In genomic region chr13:55544792-55545191, GRCm38 (mm10) we compare ENCODE assay signal across 27 mouse cellular contexts. TPM values are rescaled to one million over a fixed set of nuclear protein-coding genes. Genes with fewer than 3 reads are reported as not detected.
A peak's percentile ranks its signal among the peaks of the same experiment; 100 is the strongest.
DNase-seq lines count a peak whose midpoint lies in the region; ATAC-seq and TF ChIP-seq lines count a peak whose summit lies in the region.
"Had no signal": no experiment of that assay in that cellular context is flagged by ENCODE, and none has a peak within 500 bp of the region (broad histone marks: within the 10 kb centered on the region; RNA-seq: fewer than 3 reads in every experiment).

No protein-coding gene starts in this region.

- no peak overlapping the region for H3K27ac ChIP-seq in MEL (ENCODE audit: control insufficient read depth, low read depth, low read length)
- H3K27ac ChIP-seq in liver, embryonic 12.5 days: peak overlapping the region; percentile 34
- no peak overlapping the region for H3K27ac ChIP-seq in liver, postnatal 0 days (ENCODE audit: low read depth)
- H3K27ac ChIP-seq: forebrain, embryonic 10.5 days; forebrain, embryonic 15.5 days; heart, embryonic 13.5 days; hindbrain, embryonic 14.5 days; layer of hippocampus, adult 2 months; left cerebral cortex, adult 2 months; limb, embryonic 12.5 days had no signal

- H3K4me3 ChIP-seq in MEL (ENCODE audit: control insufficient read depth in 1 of 2, insufficient read depth in 1 of 2, low read depth in 2 of 2, low read length in 2 of 2): no peak overlapping the region
- no peak overlapping the region for H3K4me3 ChIP-seq in liver, embryonic 12.5 days
- H3K4me3 ChIP-seq in liver, postnatal 0 days (ENCODE audit: low read depth, low read length): no peak overlapping the region
- H3K4me3 ChIP-seq: forebrain, embryonic 10.5 days; forebrain, embryonic 15.5 days; heart, embryonic 13.5 days; layer of hippocampus, adult 2 months; left cerebral cortex, adult 2 months; limb, embryonic 12.5 days had no signal

- no peaks in the 10 kb centered on the region for H3K9me3 ChIP-seq in MEL (replicated peaks; ENCODE audit: insufficient read depth, low read length)
- H3K9me3 ChIP-seq in liver, embryonic 12.5 days (replicated peaks): no peaks in the 10 kb centered on the region
- H3K9me3 ChIP-seq in liver, postnatal 0 days (ENCODE audit: low read length): no peaks in the 10 kb centered on the region
- H3K9me3 ChIP-seq: forebrain, embryonic 10.5 days; forebrain, embryonic 15.5 days; heart, embryonic 13.5 days; limb, embryonic 12.5 days had no signal

- no peak for TF ChIP-seq POLR2A in MEL (IDR thresholded peaks at IDR 0.05; ENCODE audit: control insufficient read depth in 1 of 2, insufficient read depth in 1 of 2, low read depth in 1 of 2, low read length in 2 of 2, poor library complexity in 1 of 2)

- peaks cover 0 to 2% of the 10 kb centered on the region in 2 experiments; a peak in 1 of 4 replicates for H3K36me3 ChIP-seq in MEL (ENCODE audit: control insufficient read depth in 1 of 2, insufficient read depth in 2 of 2, low read length in 2 of 2)
- H3K36me3 ChIP-seq in liver, embryonic 12.5 days: peaks cover 96% of the 10 kb centered on the region
- peaks cover 62% of the 10 kb centered on the region for H3K36me3 ChIP-seq in liver, postnatal 0 days (replicated peaks; ENCODE audit: insufficient read depth, low read length)

- no peaks in the 10 kb centered on the region for H3K79me2 ChIP-seq in MEL (ENCODE audit: control insufficient read depth, insufficient read depth, low read length, poor library complexity)

- no peak for TF ChIP-seq RAD21 in MEL (IDR thresholded peaks at IDR 0.05; ENCODE audit: low read depth, low read length)

- peak overlapping the region; percentile 27 for H3K4me2 ChIP-seq in liver, embryonic 12.5 days
- no peak overlapping the region for H3K4me2 ChIP-seq in liver, postnatal 0 days (ENCODE audit: low read depth, low read length)
- H3K4me2 ChIP-seq: forebrain, embryonic 15.5 days; heart, embryonic 13.5 days; hindbrain, embryonic 14.5 days; limb, embryonic 12.5 days; midbrain, embryonic 11.5 days had no signal

- ATAC-seq in liver, embryonic 12.5 days: peak; percentile 93
- peak; percentile 85 for ATAC-seq in liver, postnatal 0 days
- ATAC-seq: forebrain, embryonic 15.5 days; intestine, postnatal 0 days; lung, postnatal 0 days; midbrain, embryonic 16.5 days had no signal

- DNase-seq in MEL (ENCODE audit: low read depth, low spot score): no peak
- DNase-seq in c-Kit-positive CD71-positive TER-119-positive erythroid progenitor cells, embryonic 14.5 days (ENCODE audit: low spot score): peak; percentile 56
- DNase-seq in liver, postnatal 0 days: no peak
- DNase-seq in cerebellum, postnatal 10 days: no peak
- no peak for DNase-seq in cerebellum, postnatal 36 days
- no peak for DNase-seq in kidney, adult 11 months
- DNase-seq: cerebellum, adult 11-12 months; cerebellum, postnatal 14 days; gastrocnemius, postnatal 36 days; heart, postnatal 10 days; kidney, postnatal 14 days; lung, adult 18-20 months; lung, postnatal 4 days; spleen, adult 18-20 months; thymus, postnatal 4 days had no signal

- no peaks in the 10 kb centered on the region for H3K27me3 ChIP-seq in MEL (ENCODE audit: control insufficient read depth in 1 of 2, insufficient read depth in 2 of 2, low read length in 2 of 2)
- no peaks in the 10 kb centered on the region for H3K27me3 ChIP-seq in liver, embryonic 12.5 days (replicated peaks)
- no peaks in the 10 kb centered on the region for H3K27me3 ChIP-seq in liver, postnatal 0 days (ENCODE audit: insufficient read depth, low read length)
- H3K27me3 ChIP-seq: forebrain, embryonic 15.5 days; heart, embryonic 13.5 days; limb, embryonic 12.5 days had no signal

- H3K4me1 ChIP-seq in MEL (ENCODE audit: control insufficient read depth in 1 of 2, insufficient read depth in 2 of 2, low read length in 2 of 2): no peaks in the 10 kb centered on the region
- H3K4me1 ChIP-seq in liver, embryonic 12.5 days: peaks cover 34% of the 10 kb centered on the region
- H3K4me1 ChIP-seq in liver, postnatal 0 days (ENCODE audit: insufficient read depth): no peaks in the 10 kb centered on the region
- H3K4me1 ChIP-seq: forebrain, embryonic 10.5 days; forebrain, embryonic 15.5 days; heart, embryonic 13.5 days; limb, embryonic 12.5 days had no signal

- TF ChIP-seq CTCF in MEL (IDR thresholded peaks at IDR 0.05 in 2 of 3, conservative IDR thresholded peaks at IDR 0.05 in 1 of 3; ENCODE audit: control insufficient read depth in 1 of 3, insufficient read depth in 1 of 3, low read depth in 2 of 3, low read length in 3 of 3, poor library complexity in 1 of 3, severe bottlenecking in 1 of 3): no peak
- no peak for TF ChIP-seq CTCF in liver, postnatal 0 days (IDR thresholded peaks at IDR 0.05; ENCODE audit: low read depth)

- WGBS in liver, embryonic 12.5 days (ENCODE audit: insufficient replicate concordance): 34% methylated on average over 6 of the region's 6 CpGs
- 63% methylated on average over 6 of the region's 6 CpGs for WGBS in liver, postnatal 0 days (ENCODE audit: insufficient replicate concordance)

- no peak for TF ChIP-seq EP300 in MEL (IDR thresholded peaks at IDR 0.05; ENCODE audit: low read depth in 1 of 2, low read length in 2 of 2)
- TF ChIP-seq EP300 in liver, postnatal 0 days (IDR thresholded peaks at IDR 0.05; ENCODE audit: low read depth): no peak

- H3K9ac ChIP-seq in MEL (ENCODE audit: control insufficient read depth, low read depth, low read length, poor library complexity, severe bottlenecking): no peak overlapping the region
- H3K9ac ChIP-seq in liver, embryonic 12.5 days: no peak overlapping the region
- no peak overlapping the region for H3K9ac ChIP-seq in liver, postnatal 0 days (replicated peaks)
- H3K9ac ChIP-seq: forebrain, embryonic 15.5 days; heart, embryonic 13.5 days; hindbrain, embryonic 14.5 days; limb, embryonic 12.5 days had no signal

TF ChIP-seq in MEL, 35 proteins besides CTCF, POLR2A, EP300 and RAD21:
- TF ChIP-seq SMC3 (IDR thresholded peaks at IDR 0.05; ENCODE audit: low read depth, low read length): no peak
- TF ChIP-seq NRF1 (IDR thresholded peaks at IDR 0.05; ENCODE audit: insufficient read depth, low read depth, low read length, poor library complexity, severe bottlenecking): no peak
- peak; percentile 70 for TF ChIP-seq TAL1 (IDR thresholded peaks at IDR 0.05; ENCODE audit: low read length)

RNA-seq across cellular contexts. Expression of gene Ddx41, which starts 8.3 kb away (rescaled TPM):
- 58.5 and 61.6 TPM in 2 replicates for total RNA-seq in MEL (2012; rRNA removed)
- 10 to 100 TPM in 1 of 2 experiments, not detected in 1; 88.8 TPM for polyA plus RNA-seq in MEL (2012; ENCODE audit: insufficient read depth in 1 of 2, insufficient read length in 2 of 2, low read depth in 1 of 2, low replicate concordance in 2 of 2, missing spikeins in 1 of 2)
- 40.2 and 42.0 TPM in 2 replicates for polyA plus RNA-seq in liver, embryonic 12.5 days (2016; fragmentation: Nextera tagmentation; extraction: Ambion mirVana)
- 17.0 and 17.2 TPM in 2 replicates for polyA plus RNA-seq in liver, postnatal 0 days (2015; fragmentation: Nextera tagmentation; extraction: Ambion mirVana)

RNA-seq across cellular contexts. Expression of gene Dok3, which starts 15.7 kb away (rescaled TPM):
- 1.4 and 1.6 TPM in 2 replicates for total RNA-seq in MEL (2012; rRNA removed)
- 1 to 10 TPM in 1 of 2 experiments, not detected in 1; 4.3 TPM for polyA plus RNA-seq in MEL (2012; ENCODE audit: insufficient read depth in 1 of 2, insufficient read length in 2 of 2, low read depth in 1 of 2, low replicate concordance in 2 of 2, missing spikeins in 1 of 2)
- polyA plus RNA-seq in liver, embryonic 12.5 days (2016; fragmentation: Nextera tagmentation; extraction: Ambion mirVana): 3.4 and 4.4 TPM in 2 replicates
- 18.1 and 20.2 TPM in 2 replicates for polyA plus RNA-seq in liver, postnatal 0 days (2015; fragmentation: Nextera tagmentation; extraction: Ambion mirVana)

RNA-seq across cellular contexts. Expression of gene Fam193b, which starts 26.1 kb away (rescaled TPM):
- total RNA-seq in MEL (2012; rRNA removed): 11.7 and 11.9 TPM in 2 replicates
- 10 to 100 TPM in 1 of 2 experiments, not detected in 1; 38.7 TPM for polyA plus RNA-seq in MEL (2012; ENCODE audit: insufficient read depth in 1 of 2, insufficient read length in 2 of 2, low read depth in 1 of 2, low replicate concordance in 2 of 2, missing spikeins in 1 of 2)
- polyA plus RNA-seq in liver, embryonic 12.5 days (2016; fragmentation: Nextera tagmentation; extraction: Ambion mirVana): 15.9 and 17.5 TPM in 2 replicates
- polyA plus RNA-seq in liver, postnatal 0 days (2015; fragmentation: Nextera tagmentation; extraction: Ambion mirVana): 5.0 and 5.3 TPM in 2 replicates

RNA-seq across cellular contexts. Expression of gene Tmed9, which starts 28.7 kb away (rescaled TPM):
- 185 and 222 TPM in 2 replicates for total RNA-seq in MEL (2012; rRNA removed)
- 100 to 1,000 TPM in 1 of 2 experiments, not detected in 1; 218 TPM for polyA plus RNA-seq in MEL (2012; ENCODE audit: insufficient read depth in 1 of 2, insufficient read length in 2 of 2, low read depth in 1 of 2, low replicate concordance in 2 of 2, missing spikeins in 1 of 2)
- polyA plus RNA-seq in liver, embryonic 12.5 days (2016; fragmentation: Nextera tagmentation; extraction: Ambion mirVana): 73.8 and 75.8 TPM in 2 replicates
- polyA plus RNA-seq in liver, postnatal 0 days (2015; fragmentation: Nextera tagmentation; extraction: Ambion mirVana): 45.1 and 46.6 TPM in 2 replicates

RNA-seq across cellular contexts. Expression of gene Pdlim7, which starts 31.3 kb away (rescaled TPM):
- 12.3 and 15.7 TPM in 2 replicates for total RNA-seq in MEL (2012; rRNA removed)
- polyA plus RNA-seq in MEL (2012; ENCODE audit: insufficient read depth in 1 of 2, insufficient read length in 2 of 2, low read depth in 1 of 2, low replicate concordance in 2 of 2, missing spikeins in 1 of 2): 10 to 100 TPM in 1 of 2 experiments, not detected in 1; 40.6 TPM
- polyA plus RNA-seq in liver, embryonic 12.5 days (2016; fragmentation: Nextera tagmentation; extraction: Ambion mirVana): 44.3 and 45.2 TPM in 2 replicates
- 15.9 and 17.0 TPM in 2 replicates for polyA plus RNA-seq in liver, postnatal 0 days (2015; fragmentation: Nextera tagmentation; extraction: Ambion mirVana)
